Mouse (Mus musculus) gastrocnemius, adult 18-20 months (tissue): ENCODE measurements around the gene Cytl1. TPM values are rescaled to one million over a fixed set of nuclear protein-coding genes. Genes with fewer than 3 reads are reported as not detected.

Experiments used
- DNase-seq: peaks from one replicate; pipeline ENCODE4 v3.0.0; 2021; ENCODE audit warnings: low spot score
- total RNA-seq, 2 experiments: library from RNA; stranded (reverse); gene quantifications; 2 replicates each; pipeline ENCODE4 v1.2.3; 2021

Gene Cytl1
- total RNA-seq, 2 experiments from 2014 or later, result 3.3 to 4.8 TPM

GRCm38 (mm10) chr5:37769031-37769430 lies 33.7 kb downstream of the Cytl1 start:
- no peak for DNase-seq

GRCm38 (mm10) chr5:37770870-37771269 lies 35.6 kb downstream of the Cytl1 start:
- no peak for DNase-seq

- DNase-seq, result no peak
Observed at GRCm38 (mm10) chr5:37774011-37774410, 38.7 kb downstream of the Cytl1 start.

GRCm38 (mm10) chr5:37775681-37776080 lies 40.4 kb downstream of the Cytl1 start:
- no peak for DNase-seq

GRCm38 (mm10) chr5:37783306-37783705 lies 48.0 kb downstream of the Cytl1 start:
- DNase-seq, result no peak

GRCm38 (mm10) chr5:37784847-37785391 lies 49.6 kb downstream of the Cytl1 start:
- DNase-seq, result peak; percentile 42

Other genes starting within 250 kb of the Cytl1 start
- under 1 TPM; 0.09 to 0.12 TPM for gene Stk32b, start 18.3 kb upstream of the Cytl1 start, total RNA-seq
- 1 to 10 TPM; 1.3 to 1.8 TPM for gene Msx1, start 89.1 kb downstream of the Cytl1 start, total RNA-seq